ENCODE assay signal across 17 mouse cellular contexts in the genomic region with DNA sequence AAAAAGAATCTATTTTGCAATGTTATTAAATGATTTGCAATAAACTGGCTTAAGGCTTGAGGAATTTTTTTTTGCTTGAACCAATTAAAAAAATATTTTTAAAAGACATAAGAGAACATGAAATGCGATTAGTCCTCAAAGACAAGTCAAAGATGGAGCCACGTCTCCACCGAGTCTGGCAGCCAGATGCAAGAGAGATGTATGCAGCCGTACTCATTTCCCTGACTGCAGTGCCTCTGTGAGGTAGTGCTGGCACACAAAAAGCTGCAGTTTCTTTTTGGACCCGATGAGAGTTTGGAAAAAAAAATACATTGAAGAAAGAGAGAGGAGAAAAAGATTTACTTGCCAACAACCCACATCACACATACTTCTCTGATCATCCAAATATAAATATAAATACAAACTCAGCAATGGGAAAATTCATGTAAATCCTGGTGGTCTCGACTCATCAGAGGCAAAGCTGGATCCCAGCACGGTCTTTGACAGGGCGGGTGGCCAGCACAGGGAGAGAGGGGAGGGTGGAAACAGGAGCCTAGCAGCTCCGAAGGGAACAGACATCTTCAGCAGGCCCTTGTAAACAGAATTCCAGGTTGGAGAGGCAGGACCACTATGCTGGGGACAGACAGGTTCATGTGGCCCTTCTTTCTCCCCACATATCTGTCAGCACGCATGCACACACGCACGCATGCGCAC. TPM values are rescaled to one million over a fixed set of nuclear protein-coding genes. Genes with fewer than 3 reads are reported as not detected.
A peak's percentile ranks its signal among the peaks of the same experiment; 100 is the strongest.
DNase-seq lines count a peak whose midpoint lies in the region; ATAC-seq lines count a peak whose summit lies in the region.
"Had no signal": no experiment of that assay in that cellular context is flagged by ENCODE, and none has a peak within 500 bp of the region (broad histone marks: within the 10 kb centered on the region; RNA-seq: fewer than 3 reads in every experiment).

No protein-coding gene starts in this region.

- H3K4me1 ChIP-seq in lung, embryonic 16.5 days (replicated peaks; ENCODE audit: control insufficient read depth, insufficient read depth, low read length), result peaks cover 33% of the 10 kb centered on the region
- peaks cover 48% of the 10 kb centered on the region for H3K4me1 ChIP-seq in embryonic facial prominence, embryonic 13.5 days
- H3K4me1 ChIP-seq in limb, embryonic 13.5 days, result peaks cover 55% of the 10 kb centered on the region

- peak; percentile 39 for DNase-seq in gastrocnemius, postnatal 14 days
- DNase-seq in gastrocnemius, postnatal 10 days, result no peak
- no peak for DNase-seq in lung, adult 18-20 months
- DNase-seq in kidney, adult 11 months, result no peak
- no peak for DNase-seq in gastrocnemius, postnatal 25 days
- DNase-seq: adrenal gland, adult 8-10 months; embryo, embryonic 11 days; heart, postnatal 10 days; kidney, adult 9 months; layer of hippocampus, postnatal 36 days had no signal

- no peaks in the 10 kb centered on the region for H3K27me3 ChIP-seq in lung, embryonic 16.5 days (ENCODE audit: control insufficient read depth, insufficient read depth, low read depth, low read length)
- H3K27me3 ChIP-seq in embryonic facial prominence, embryonic 13.5 days, result no peaks in the 10 kb centered on the region
- H3K27me3 ChIP-seq in limb, embryonic 13.5 days, result no peaks in the 10 kb centered on the region
- H3K27me3 ChIP-seq: Patski had no signal

- ATAC-seq in lung, embryonic 16.5 days (ENCODE audit: low read depth), result peak; percentile 67
- no peak for ATAC-seq in embryonic facial prominence, embryonic 13.5 days (ENCODE audit: insufficient number of reproducible peaks, insufficient read depth, low FRiP score, low TSS enrichment, low read depth)
- 0 out of 2 replicates have a peak, but pooled peaks have one; percentile 48 for ATAC-seq in limb, embryonic 13.5 days (ENCODE audit: low FRiP score, low read depth)
- ATAC-seq: CD4-positive, CD25-positive, alpha-beta regulatory T cell, adult 4 months; Patski had no signal

- intact Hi-C loops in gastrocnemius, postnatal 14 days (cut with DNase I; ENCODE audit: low total_unique reads), result no loop called here

- 57% methylated on average over 13 of the region's 13 CpGs for WGBS in lung, embryonic 16.5 days
- WGBS in embryonic facial prominence, embryonic 13.5 days, result 42% methylated on average over 13 of the region's 13 CpGs
- 53% methylated on average over 13 of the region's 13 CpGs for WGBS in limb, embryonic 13.5 days

- peak overlapping the region; percentile 25; the same call in 1 of the 2 replicates for H3K9ac ChIP-seq in lung, embryonic 16.5 days (ENCODE audit: low read length)
- H3K9ac ChIP-seq in embryonic facial prominence, embryonic 13.5 days, result peak overlapping the region; percentile 27; the same call in 1 of the 2 replicates
- H3K9ac ChIP-seq in limb, embryonic 13.5 days, result peak overlapping the region; percentile 35; the same call in 1 of the 2 replicates
- H3K9ac ChIP-seq: liver, embryonic 14.5 days had no signal

- no peak overlapping the region for H3K4me3 ChIP-seq in lung, embryonic 16.5 days (ENCODE audit: low read length)
- H3K4me3 ChIP-seq in embryonic facial prominence, embryonic 13.5 days, result no peak overlapping the region
- H3K4me3 ChIP-seq in limb, embryonic 13.5 days, result no peak overlapping the region
- H3K4me3 ChIP-seq: myocyte had no signal

- no peaks in the 10 kb centered on the region for H3K9me3 ChIP-seq in lung, embryonic 16.5 days (ENCODE audit: control insufficient read depth, low read length)
- no peaks in the 10 kb centered on the region for H3K9me3 ChIP-seq in embryonic facial prominence, embryonic 13.5 days
- H3K9me3 ChIP-seq in limb, embryonic 13.5 days, result no peaks in the 10 kb centered on the region

- H3K4me2 ChIP-seq in lung, embryonic 16.5 days (ENCODE audit: low read depth, low read length), result no peak overlapping the region
- H3K4me2 ChIP-seq in embryonic facial prominence, embryonic 13.5 days, result peak overlapping the region; percentile 31
- H3K4me2 ChIP-seq in limb, embryonic 13.5 days (replicated peaks), result peak overlapping the region; percentile 35

- peaks cover 12% of the 10 kb centered on the region for H3K36me3 ChIP-seq in lung, embryonic 16.5 days (ENCODE audit: control insufficient read depth, insufficient read depth, low read length)
- peaks cover 74% of the 10 kb centered on the region for H3K36me3 ChIP-seq in embryonic facial prominence, embryonic 13.5 days
- peaks cover 86% of the 10 kb centered on the region for H3K36me3 ChIP-seq in limb, embryonic 13.5 days

- peak overlapping the region; percentile 91 for H3K27ac ChIP-seq in lung, embryonic 16.5 days (ENCODE audit: low read length)
- H3K27ac ChIP-seq in embryonic facial prominence, embryonic 13.5 days, result peak overlapping the region; percentile 92
- H3K27ac ChIP-seq in limb, embryonic 13.5 days, result peak overlapping the region; percentile 80
- H3K27ac ChIP-seq: liver, embryonic 14.5 days had no signal

RNA-seq across cellular contexts. Expression of gene Boc, which starts 48.0 kb away (rescaled TPM):
- total RNA-seq in gastrocnemius, postnatal 14 days (2021), result 10 to 100 TPM in 1 of 2 experiments, 1 to 10 TPM in 1; 9.4 to 10.7 TPM
- total RNA-seq in gastrocnemius, postnatal 10 days (2021), result 10 to 100 TPM; 14.0 to 15.9 TPM
- 29.7 and 32.0 TPM in 2 replicates for polyA plus RNA-seq in lung, embryonic 16.5 days (2015; fragmentation: Nextera tagmentation; extraction: Ambion mirVana)
- polyA plus RNA-seq in embryonic facial prominence, embryonic 13.5 days (2015; fragmentation: Nextera tagmentation; extraction: Ambion mirVana), result 51.1 and 53.9 TPM in 2 replicates
- polyA plus RNA-seq in limb, embryonic 13.5 days (2015; fragmentation: Nextera tagmentation; extraction: Ambion mirVana), result 58.7 and 63.5 TPM in 2 replicates
- 1 to 10 TPM; 4.0 to 5.7 TPM for total RNA-seq in gastrocnemius, postnatal 25 days (2021)
